Mouse (Mus musculus) liver, embryonic 15.5 days (tissue): ENCODE data around the gene Irf8. TPM values are rescaled to one million over a fixed set of nuclear protein-coding genes. Genes with fewer than 3 reads are reported as not detected.
A peak's percentile ranks its signal among the peaks of the same experiment; 100 is the strongest.

ENCODE experiments used
- ATAC-seq: fragments of 200-750 bp; cut with Nextera tagmentation; 2 replicates; pipeline ENCODE4 v1.8.0; 2017; ENCODE audit warnings: moderate number of reproducible peaks, mild to moderate bottlenecking, moderate library complexity; ENCODE audit not compliant: insufficient read depth
- H3K27ac ChIP-seq: fragments of 300-500 bp; sonication (generic); replicated peaks from 2 replicates; pipeline ENCODE4 v1.5.1; 2015; ENCODE audit warnings: mild to moderate bottlenecking, inconsistent platforms
- H3K27me3 ChIP-seq: fragments of 300-500 bp; sonication (generic); 2 replicates; pipeline ENCODE4 v1.6.1; 2015; ENCODE audit warnings: mild to moderate bottlenecking, inconsistent platforms
- H3K36me3 ChIP-seq: fragments of 300-500 bp; sonication (generic); replicated peaks from 2 replicates; pipeline ENCODE4 v1.6.1; 2015; ENCODE audit warnings: moderate library complexity, mild to moderate bottlenecking, inconsistent platforms
- H3K4me1 ChIP-seq: fragments of 300-500 bp; sonication (generic); replicated peaks from 2 replicates; pipeline ENCODE4 v1.6.1; 2015; ENCODE audit warnings: inconsistent platforms
- H3K4me2 ChIP-seq: fragments of 300-500 bp; sonication (generic); 2 replicates; pipeline ENCODE4 v1.6.1; 2015; ENCODE audit warnings: moderate library complexity, mild to moderate bottlenecking, inconsistent platforms
- H3K4me3 ChIP-seq: fragments of 300-500 bp; sonication (generic); replicated peaks from 2 replicates; pipeline ENCODE4 v1.5.1; 2015; ENCODE audit warnings: mild to moderate bottlenecking, inconsistent platforms
- H3K9ac ChIP-seq: fragments of 300-500 bp; sonication (generic); 2 replicates; pipeline ENCODE4 v1.6.1; 2015; ENCODE audit warnings: moderate library complexity, mild to moderate bottlenecking, inconsistent platforms
- H3K9me3 ChIP-seq: fragments of 300-500 bp; sonication (generic); replicated peaks from 2 replicates; pipeline ENCODE4 v1.6.1; 2016; ENCODE audit warnings: inconsistent platforms
- WGBS: fragments of 180-500 bp; shearing (Covaris S2); methylation state at CpG from one replicate; pipeline ENCODE4 v1.1.7; 2015; ENCODE audit warnings: mixed read lengths; ENCODE audit not compliant: insufficient replicate concordance; 5-methylcytosine and 5-hydroxymethylcytosine counted together
- polyA plus RNA-seq: library from polyadenylated mRNA; unstranded; fragments of >200 nt; fragmentation: Nextera tagmentation; extraction: Ambion mirVana; gene quantifications from 2 replicates; pipeline ENCODE4 v1.2.1, GENCODE M21; 2015

Gene Irf8
- polyA plus RNA-seq, 1 experiment from 2014 or later, result 17.4 TPM

GRCm38 (mm10) chr8:120739526-120739925 is 3.4 kb downstream of the Irf8 start:
- Histone ChIP-seq H3K36me3 (no peaks in the 10 kb centered on the region), H3K4me3 (no peak overlapping the region), H3K27me3 (peaks cover 41% of the 10 kb centered on the region), H3K4me2 (peak overlapping the region; percentile 15; the same call in 1 of the 2 replicates), H3K9ac (no peak overlapping the region), H3K27ac (no peak overlapping the region), H3K9me3 (no peaks in the 10 kb centered on the region), H3K4me1 (peaks cover 22% of the 10 kb centered on the region)
- ATAC-seq, result no peak
- 81% methylated on average over 15 of the region's 15 CpGs for WGBS

- Histone ChIP-seq H3K27me3 (peaks cover 30% of the 10 kb centered on the region), H3K9me3 (no peaks in the 10 kb centered on the region), H3K36me3 (no peaks in the 10 kb centered on the region), H3K4me1 (peaks cover 20% of the 10 kb centered on the region), H3K9ac (no peak overlapping the region), H3K27ac (no peak overlapping the region), H3K4me3 (no peak overlapping the region), H3K4me2 (no peak overlapping the region)
- no peak for ATAC-seq
- WGBS, result 34% methylated on average over 2 of the region's 2 CpGs
Observed at GRCm38 (mm10) chr8:120740579-120740978, 4.4 kb downstream of the Irf8 start.

- WGBS, result 66% methylated on average over 17 of the region's 17 CpGs
- ATAC-seq, result no peak
- no peak overlapping the region for H3K27ac ChIP-seq
- no peaks in the 10 kb centered on the region for H3K9me3 ChIP-seq
- H3K4me2 ChIP-seq, result no peak overlapping the region
- H3K36me3 ChIP-seq, result no peaks in the 10 kb centered on the region
- H3K4me1 ChIP-seq, result peaks cover 19% of the 10 kb centered on the region
- H3K27me3 ChIP-seq, result peaks cover 26% of the 10 kb centered on the region
- no peak overlapping the region for H3K9ac ChIP-seq
- H3K4me3 ChIP-seq, result no peak overlapping the region
Observed at GRCm38 (mm10) chr8:120741001-120741400, 4.8 kb downstream of the Irf8 start.

DNA sequence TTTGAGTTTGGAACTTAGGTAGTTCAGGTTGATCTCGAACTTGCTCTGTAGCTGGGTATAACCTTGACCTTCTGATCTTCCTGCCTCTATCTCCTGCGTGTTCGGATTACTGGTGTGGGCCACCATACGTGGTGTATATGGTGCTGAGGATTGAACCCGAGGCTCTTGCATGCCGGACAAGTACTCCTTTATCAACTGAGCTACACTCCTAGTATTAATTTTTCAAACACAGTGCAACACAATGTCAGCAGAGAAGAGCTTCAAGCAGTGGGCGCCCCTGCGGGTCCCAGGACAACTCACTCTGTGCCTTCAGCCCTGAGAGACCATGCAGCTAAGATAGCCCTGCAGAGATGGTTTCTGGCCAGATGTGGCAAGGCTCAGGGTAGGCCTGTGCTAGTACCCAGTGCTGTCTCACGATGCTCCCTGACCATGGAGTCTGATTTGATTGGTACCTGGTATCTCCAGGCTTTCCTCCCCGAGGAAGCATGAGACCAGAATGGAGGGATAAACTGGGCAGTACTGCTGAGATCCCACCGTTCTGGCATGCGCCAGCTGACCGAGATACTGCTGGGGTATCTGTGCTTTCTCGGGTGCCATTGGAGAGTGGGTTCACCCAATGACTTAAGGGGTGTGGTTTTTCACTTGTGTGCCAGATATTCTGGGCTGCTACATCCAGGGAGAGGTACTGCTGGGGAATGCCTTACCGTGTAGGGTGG is 5.8 kb downstream of the Irf8 start:
- H3K4me2 ChIP-seq, result no peak overlapping the region
- no peak overlapping the region for H3K9ac ChIP-seq
- WGBS, result 63% methylated on average over 15 of the region's 15 CpGs

DNA sequence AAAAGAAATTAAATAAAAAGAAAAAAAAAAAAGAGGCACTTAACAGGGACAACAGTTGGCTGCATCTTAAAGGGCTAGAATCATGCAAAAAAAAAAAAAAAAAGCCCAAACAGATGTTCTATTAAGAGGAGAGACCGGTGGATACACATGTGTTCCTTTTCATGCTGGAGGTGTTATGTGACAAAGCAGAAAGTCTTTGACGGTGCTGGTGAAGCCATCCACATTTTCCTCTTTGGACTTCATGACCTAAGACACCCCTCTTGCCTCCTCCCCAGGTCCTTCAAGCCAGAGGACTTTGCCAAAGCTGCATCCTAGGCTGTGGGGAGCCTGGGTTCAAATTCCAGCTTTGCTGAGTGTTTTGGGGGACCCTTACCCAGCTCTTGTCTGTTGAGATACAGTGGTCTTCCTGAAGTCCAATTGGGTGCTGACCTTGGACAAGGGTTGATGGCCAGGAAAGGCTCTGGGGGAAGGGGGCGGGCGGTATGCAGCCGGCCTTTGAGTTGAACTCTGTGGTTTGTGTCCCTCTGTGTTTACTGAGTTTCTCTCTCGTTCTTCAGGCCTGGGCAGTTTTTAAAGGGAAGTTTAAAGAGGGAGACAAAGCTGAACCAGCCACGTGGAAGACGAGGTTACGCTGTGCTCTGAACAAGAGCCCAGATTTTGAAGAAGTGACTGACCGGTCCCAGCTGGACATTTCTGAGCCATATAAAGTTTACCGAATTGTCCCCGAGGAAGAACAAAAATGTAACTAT is 7.2 kb downstream of the Irf8 start:
- ATAC-seq, result peak; percentile 26; the same call in 1 of the 2 replicates
- H3K27ac ChIP-seq, result peak overlapping the region; percentile 25
- peaks cover 19% of the 10 kb centered on the region for H3K4me1 ChIP-seq
- no peaks in the 10 kb centered on the region for H3K9me3 ChIP-seq
- no peak overlapping the region for H3K4me2 ChIP-seq
- WGBS, result 34% methylated on average over 12 of the region's 12 CpGs
- peaks cover 3% of the 10 kb centered on the region; the same call in 1 of the 2 replicates for H3K27me3 ChIP-seq
- H3K9ac ChIP-seq, result no peak overlapping the region
- no peak overlapping the region for H3K4me3 ChIP-seq
- H3K36me3 ChIP-seq, result no peaks in the 10 kb centered on the region

More for the DNA sequence above, 5.8 kb downstream of the Irf8 start:
- Histone ChIP-seq H3K27ac (no peak overlapping the region), H3K36me3 (no peaks in the 10 kb centered on the region), H3K4me3 (no peak overlapping the region), H3K9me3 (no peaks in the 10 kb centered on the region), H3K27me3 (peaks cover 16% of the 10 kb centered on the region), H3K4me1 (peaks cover 19% of the 10 kb centered on the region)
- no peak for ATAC-seq

- Histone ChIP-seq H3K36me3 (no peaks in the 10 kb centered on the region), H3K9me3 (no peaks in the 10 kb centered on the region), H3K4me2 (no peak overlapping the region), H3K4me1 (peaks cover 19% of the 10 kb centered on the region), H3K9ac (no peak overlapping the region), H3K27ac (peak overlapping the region; percentile 25), H3K27me3 (no peaks in the 10 kb centered on the region), H3K4me3 (no peak overlapping the region)
- WGBS, result 43% methylated on average over 4 of the region's 4 CpGs
- ATAC-seq, result peak; percentile 35
Observed at GRCm38 (mm10) chr8:120743898-120744290, 7.7 kb downstream of the Irf8 start.

GRCm38 (mm10) chr8:120744448-120744847 is 8.3 kb downstream of the Irf8 start:
- no peaks in the 10 kb centered on the region for H3K9me3 ChIP-seq
- no peak overlapping the region for H3K9ac ChIP-seq
- peaks cover 19% of the 10 kb centered on the region for H3K4me1 ChIP-seq
- peak overlapping the region; percentile 25; the same call in 1 of the 2 replicates for H3K27ac ChIP-seq
- no peaks in the 10 kb centered on the region for H3K36me3 ChIP-seq
- ATAC-seq, result no peak
- H3K27me3 ChIP-seq, result no peaks in the 10 kb centered on the region
- no peak overlapping the region for H3K4me3 ChIP-seq
- 66% methylated on average over 5 of the region's 5 CpGs for WGBS
- H3K4me2 ChIP-seq, result no peak overlapping the region

GRCm38 (mm10) chr8:120745226-120745625 is 9.1 kb downstream of the Irf8 start:
- Histone ChIP-seq H3K27me3 (no peaks in the 10 kb centered on the region), H3K4me1 (peaks cover 19% of the 10 kb centered on the region), H3K36me3 (no peaks in the 10 kb centered on the region), H3K27ac (no peak overlapping the region), H3K4me3 (no peak overlapping the region), H3K4me2 (no peak overlapping the region), H3K9me3 (no peaks in the 10 kb centered on the region), H3K9ac (no peak overlapping the region)
- ATAC-seq, result no peak
- WGBS, result 37% methylated on average over 7 of the region's 7 CpGs

DNA sequence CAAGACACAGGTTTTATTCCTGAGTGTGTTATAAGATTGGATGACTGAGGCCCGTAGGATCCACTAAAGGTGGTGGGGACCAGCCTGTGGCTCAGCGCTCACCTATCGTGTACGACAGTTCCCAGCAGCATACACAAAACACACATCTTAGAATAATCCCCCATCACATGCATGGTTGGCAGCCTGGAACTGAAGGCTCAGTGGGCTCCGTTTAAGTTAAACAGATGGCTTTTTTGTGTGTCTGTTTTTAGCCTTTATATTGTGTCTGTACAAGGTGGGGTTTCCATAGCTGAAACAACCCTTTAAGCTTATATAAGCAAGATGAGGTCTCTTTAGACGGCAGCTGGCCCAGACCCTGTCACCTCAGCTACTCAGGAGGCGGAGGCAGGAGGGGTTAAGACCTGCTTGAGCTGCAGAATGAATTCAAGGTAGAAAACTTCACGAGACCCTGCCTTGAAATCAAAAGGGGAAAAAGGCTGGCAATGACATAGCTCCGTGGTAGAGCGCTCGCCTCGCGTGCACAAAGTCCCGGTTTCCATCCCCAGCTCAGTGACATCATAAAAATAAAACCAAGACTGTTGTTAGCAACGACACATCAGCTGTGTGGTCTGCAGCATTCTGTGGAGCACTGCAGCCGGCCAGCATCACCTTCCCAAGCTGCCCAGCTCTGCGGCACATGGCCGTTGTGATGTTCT is 10.0 kb downstream of the Irf8 start:
- Histone ChIP-seq H3K4me2 (no peak overlapping the region), H3K4me1 (peaks cover 21% of the 10 kb centered on the region), H3K9me3 (no peaks in the 10 kb centered on the region), H3K4me3 (no peak overlapping the region), H3K27me3 (no peaks in the 10 kb centered on the region), H3K9ac (no peak overlapping the region), H3K36me3 (no peaks in the 10 kb centered on the region), H3K27ac (no peak overlapping the region)
- WGBS, result 72% methylated on average over 18 of the region's 18 CpGs
- ATAC-seq, result no peak

DNA sequence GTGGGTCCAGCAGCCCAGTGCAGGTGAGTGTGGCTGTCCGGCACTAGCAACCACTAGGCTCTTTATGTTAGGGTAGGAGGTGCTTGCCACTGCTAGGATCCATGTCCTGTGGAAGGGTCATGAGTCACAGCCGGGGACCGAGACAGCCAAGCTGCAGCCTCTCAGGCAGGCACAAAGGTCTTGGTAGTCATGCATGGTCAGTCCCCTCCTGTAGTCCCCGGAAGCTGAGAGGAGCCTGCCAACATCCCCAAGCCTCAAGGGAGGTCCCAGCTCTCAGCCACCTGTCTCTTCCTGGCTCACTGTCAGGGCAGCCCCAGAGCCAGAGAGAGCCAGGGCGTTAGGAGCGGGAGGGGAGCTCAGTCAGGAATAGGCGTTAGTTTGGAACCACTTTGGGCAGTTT is 11.1 kb downstream of the Irf8 start:
- 66% methylated on average over 7 of the region's 7 CpGs for WGBS
- H3K36me3 ChIP-seq, result no peaks in the 10 kb centered on the region
- H3K27ac ChIP-seq, result no peak overlapping the region
- no peaks in the 10 kb centered on the region for H3K27me3 ChIP-seq
- ATAC-seq, result no peak
- no peak overlapping the region for H3K4me3 ChIP-seq
- H3K4me2 ChIP-seq, result no peak overlapping the region
- no peaks in the 10 kb centered on the region for H3K9me3 ChIP-seq
- peaks cover 31% of the 10 kb centered on the region for H3K4me1 ChIP-seq
- no peak overlapping the region for H3K9ac ChIP-seq

GRCm38 (mm10) chr8:120750616-120751015 is 14.5 kb downstream of the Irf8 start:
- H3K4me3 ChIP-seq, result no peak overlapping the region
- no peak overlapping the region for H3K4me2 ChIP-seq
- H3K27ac ChIP-seq, result no peak overlapping the region
- H3K9ac ChIP-seq, result no peak overlapping the region
- H3K36me3 ChIP-seq, result no peaks in the 10 kb centered on the region
- 54% methylated on average over 9 of the region's 9 CpGs for WGBS
- H3K4me1 ChIP-seq, result peaks cover 16% of the 10 kb centered on the region
- ATAC-seq, result peak; percentile 40
- H3K27me3 ChIP-seq, result no peaks in the 10 kb centered on the region
- no peaks in the 10 kb centered on the region for H3K9me3 ChIP-seq
